Mouse (Mus musculus) forebrain, embryonic 14.5 days (tissue): ENCODE measurements around the gene Tifab. TPM values are rescaled to one million over a fixed set of nuclear protein-coding genes. Genes with fewer than 3 reads are reported as not detected.

ENCODE experiments used
- ATAC-seq: fragments of 200-750 bp; cut with Nextera tagmentation; 2 replicates; pipeline ENCODE4 v1.8.0; 2017; ENCODE audit warnings: mild to moderate bottlenecking, moderate library complexity
- DNase-seq: peaks from one replicate; pipeline ENCODE4 v3.0.0-alpha.2; 2015; ENCODE audit warnings: low spot score
- H3K27ac ChIP-seq: fragments of 300-500 bp; sonication (generic); 2 replicates; pipeline ENCODE4 v1.5.1; 2014; ENCODE audit warnings: low read depth, mild to moderate bottlenecking, control low read depth, low read length, moderate library complexity
- H3K27me3 ChIP-seq: fragments of 300-500 bp; sonication (generic); replicated peaks from 2 replicates; pipeline ENCODE4 v1.6.1; 2014; ENCODE audit warnings: low read length, control low read depth, mixed read lengths; ENCODE audit not compliant: control insufficient read depth, insufficient read depth
- H3K36me3 ChIP-seq: fragments of 300-500 bp; sonication (generic); 2 replicates; pipeline ENCODE4 v1.6.1; 2014; ENCODE audit warnings: low read length, control low read depth; ENCODE audit not compliant: control insufficient read depth, insufficient read depth
- H3K4me1 ChIP-seq: fragments of 300-500 bp; sonication (generic); 2 replicates; pipeline ENCODE4 v1.6.1; 2014; ENCODE audit warnings: antibody characterized with exemption, low read length, control low read depth; ENCODE audit not compliant: control insufficient read depth, insufficient read depth
- H3K4me2 ChIP-seq: fragments of 300-500 bp; sonication (generic); 2 replicates; pipeline ENCODE4 v1.6.1; 2014; ENCODE audit warnings: mild to moderate bottlenecking, control low read depth, low read length
- H3K4me3 ChIP-seq: fragments of 300-500 bp; sonication (generic); 2 replicates; pipeline ENCODE4 v1.5.1; 2014; ENCODE audit warnings: low read depth, low read length, control low read depth
- H3K9ac ChIP-seq: fragments of 300-500 bp; sonication (generic); 2 replicates; pipeline ENCODE4 v1.6.1; 2014; ENCODE audit warnings: mild to moderate bottlenecking, low read length, control low read depth, moderate library complexity
- H3K9me3 ChIP-seq: fragments of 300-500 bp; sonication (generic); replicated peaks from 2 replicates; pipeline ENCODE4 v1.6.1; 2016; ENCODE audit warnings: low read length, control low read depth, mixed read lengths; ENCODE audit not compliant: control insufficient read depth
- WGBS: fragments of 180-500 bp; shearing (Covaris S2); extraction: QIAGEN DNeasy Blood & Tissue Kit; methylation state at CpG from one replicate; pipeline ENCODE4 v1.1.7; 2014; 5-methylcytosine and 5-hydroxymethylcytosine counted together
- polyA plus RNA-seq: library from polyadenylated mRNA; unstranded; fragments of >200 nt; fragmentation: Nextera tagmentation; extraction: Ambion mirVana; gene quantifications from 2 replicates; pipeline ENCODE4 v1.2.1, GENCODE M21; 2014

Tifab gene
- polyA plus RNA-seq, 1 experiment from 2014 or later = 0.58 TPM

GRCm38 (mm10) chr13:56167446-56168402 lies 11.0 kb downstream of the Tifab start:
- H3K4me3 ChIP-seq = no peak overlapping the region
- no peaks in the 10 kb centered on the region for H3K36me3 ChIP-seq
- no peak for ATAC-seq
- H3K9ac ChIP-seq = no peak overlapping the region
- no peak overlapping the region; the same call in 1 of the 2 replicates for H3K27ac ChIP-seq
- 32% methylated on average over 10 of the region's 14 CpGs for WGBS
- H3K4me1 ChIP-seq = no peaks in the 10 kb centered on the region
- no peak overlapping the region for H3K4me2 ChIP-seq
- no peaks in the 10 kb centered on the region for H3K27me3 ChIP-seq
- no peaks in the 10 kb centered on the region for H3K9me3 ChIP-seq
- DNase-seq = peak; percentile 46

- no peak overlapping the region for H3K9ac ChIP-seq
- no peaks in the 10 kb centered on the region for H3K9me3 ChIP-seq
- ATAC-seq = no peak
- no peaks in the 10 kb centered on the region for H3K27me3 ChIP-seq
- DNase-seq = no peak
- no peak overlapping the region for H3K4me2 ChIP-seq
- H3K27ac ChIP-seq = no peak overlapping the region
- H3K36me3 ChIP-seq = no peaks in the 10 kb centered on the region
- H3K4me3 ChIP-seq = no peak overlapping the region
- WGBS = 94% methylated on average over 11 of the region's 11 CpGs
- H3K4me1 ChIP-seq = no peaks in the 10 kb centered on the region
Measured at GRCm38 (mm10) chr13:56165561-56165960, 13.1 kb downstream of the Tifab start.

- Histone ChIP-seq H3K27me3 (no peaks in the 10 kb centered on the region), H3K9me3 (no peaks in the 10 kb centered on the region), H3K4me2 (no peak overlapping the region), H3K27ac (no peak overlapping the region), H3K4me1 (no peaks in the 10 kb centered on the region), H3K9ac (no peak overlapping the region), H3K4me3 (no peak overlapping the region), H3K36me3 (no peaks in the 10 kb centered on the region)
- 92% methylated on average over 3 of the region's 3 CpGs for WGBS
- DNase-seq (no peak), ATAC-seq (no peak)
Measured at GRCm38 (mm10) chr13:56164372-56164771, 14.3 kb downstream of the Tifab start.

DNA sequence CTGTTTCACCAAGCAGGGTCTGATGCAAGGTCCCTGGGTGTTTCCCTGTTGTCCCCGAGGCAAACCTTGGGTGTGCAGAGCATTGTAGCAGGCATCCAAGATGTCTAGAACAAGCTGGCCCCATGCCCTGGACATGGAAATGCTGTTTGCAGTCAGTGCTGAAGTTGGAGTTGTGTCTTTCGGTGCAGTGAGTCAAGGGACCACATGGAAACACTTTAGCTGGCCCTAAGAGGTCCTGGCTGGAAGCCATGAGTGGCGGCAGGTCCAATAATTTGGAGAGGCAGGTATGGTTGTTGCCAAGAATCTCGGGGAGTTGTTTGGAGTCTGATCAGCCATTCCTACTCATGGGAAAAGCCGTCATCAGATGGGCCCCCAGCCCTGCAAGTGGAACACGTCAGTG lies 14.9 kb downstream of the Tifab start:
- 52% methylated on average over 6 of the region's 6 CpGs for WGBS
- no peaks in the 10 kb centered on the region for H3K27me3 ChIP-seq
- no peaks in the 10 kb centered on the region for H3K9me3 ChIP-seq
- no peak overlapping the region for H3K9ac ChIP-seq
- no peak overlapping the region for H3K4me2 ChIP-seq
- DNase-seq (peak; percentile 30), ATAC-seq (no peak)
- no peak overlapping the region for H3K27ac ChIP-seq
- H3K4me1 ChIP-seq = no peaks in the 10 kb centered on the region
- H3K4me3 ChIP-seq = no peak overlapping the region
- H3K36me3 ChIP-seq = no peaks in the 10 kb centered on the region

GRCm38 (mm10) chr13:56162859-56163258 lies 15.8 kb downstream of the Tifab start:
- no peaks in the 10 kb centered on the region for H3K36me3 ChIP-seq
- no peaks in the 10 kb centered on the region for H3K27me3 ChIP-seq
- ATAC-seq (no peak), DNase-seq (no peak)
- H3K4me1 ChIP-seq = no peaks in the 10 kb centered on the region
- H3K9ac ChIP-seq = no peak overlapping the region
- H3K4me3 ChIP-seq = no peak overlapping the region
- H3K27ac ChIP-seq = no peak overlapping the region
- H3K4me2 ChIP-seq = no peak overlapping the region
- 86% methylated on average over 6 of the region's 6 CpGs for WGBS
- no peaks in the 10 kb centered on the region for H3K9me3 ChIP-seq

DNA sequence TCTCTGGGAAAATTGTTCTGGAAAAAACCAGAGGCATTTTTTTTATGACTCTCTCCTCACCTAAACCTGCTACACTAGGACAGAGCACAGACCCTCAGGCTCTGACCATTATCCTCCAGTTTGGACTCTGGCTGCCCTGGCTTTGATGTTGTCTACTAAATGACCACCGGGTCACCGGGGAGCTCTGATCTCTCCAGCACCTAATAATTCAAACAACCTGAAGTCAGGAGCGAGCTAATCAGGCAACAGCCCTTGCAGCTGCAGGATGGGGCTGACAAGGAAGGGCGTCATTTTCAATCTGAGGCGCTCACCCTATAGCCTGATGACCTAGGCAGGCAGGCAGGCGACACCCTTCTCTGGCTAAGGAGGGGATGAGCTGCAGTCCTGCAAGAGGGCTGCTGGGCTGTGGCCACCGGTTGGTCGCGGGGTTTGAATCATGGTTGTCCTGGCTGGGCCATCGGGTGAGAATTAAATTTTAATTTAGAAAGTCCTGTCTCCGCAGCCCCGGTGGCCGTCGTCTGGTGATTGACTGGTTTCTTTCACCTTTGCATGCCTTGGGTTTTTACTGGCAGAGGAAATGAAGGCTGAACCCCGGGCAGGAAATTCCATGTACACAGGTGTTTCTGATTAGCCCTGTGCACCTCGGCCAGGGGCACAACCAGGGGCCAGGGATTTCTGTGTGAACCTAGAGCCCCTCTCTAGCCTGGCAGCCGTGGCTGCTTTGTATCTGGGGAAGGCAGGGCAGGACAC lies 18.9 kb downstream of the Tifab start:
- Histone ChIP-seq H3K4me2 (no peak overlapping the region), H3K9ac (no peak overlapping the region)
- 72% methylated on average over 17 of the region's 17 CpGs for WGBS

GRCm38 (mm10) chr13:56159016-56159601 lies 19.6 kb downstream of the Tifab start:
- WGBS = 78% methylated on average over 14 of the region's 14 CpGs

More for the DNA sequence above, 18.9 kb downstream of the Tifab start:
- no peaks in the 10 kb centered on the region for H3K4me1 ChIP-seq
- H3K4me3 ChIP-seq = no peak overlapping the region
- ATAC-seq (no peak), DNase-seq (no peak)
- no peaks in the 10 kb centered on the region for H3K36me3 ChIP-seq
- no peak overlapping the region for H3K27ac ChIP-seq
- H3K9me3 ChIP-seq = no peaks in the 10 kb centered on the region
- H3K27me3 ChIP-seq = no peaks in the 10 kb centered on the region

GRCm38 (mm10) chr13:56155671-56156070 lies 23.0 kb downstream of the Tifab start:
- Histone ChIP-seq H3K27ac (no peak overlapping the region), H3K4me2 (no peak overlapping the region), H3K27me3 (no peaks in the 10 kb centered on the region), H3K4me1 (no peaks in the 10 kb centered on the region), H3K36me3 (no peaks in the 10 kb centered on the region), H3K4me3 (no peak overlapping the region), H3K9ac (no peak overlapping the region), H3K9me3 (no peaks in the 10 kb centered on the region)
- WGBS = 59% methylated on average over 7 of the region's 7 CpGs
- DNase-seq (peak; percentile 27), ATAC-seq (no peak)

More at GRCm38 (mm10) chr13:56159016-56159601, 19.6 kb downstream of the Tifab start:
- Histone ChIP-seq H3K4me1 (no peaks in the 10 kb centered on the region), H3K4me3 (no peak overlapping the region), H3K27me3 (no peaks in the 10 kb centered on the region), H3K27ac (no peak overlapping the region), H3K36me3 (no peaks in the 10 kb centered on the region), H3K9me3 (no peaks in the 10 kb centered on the region), H3K4me2 (no peak overlapping the region), H3K9ac (no peak overlapping the region)
- ATAC-seq (no peak), DNase-seq (no peak)
